Mouse (Mus musculus) midbrain, embryonic 11.5 days (tissue): ENCODE measurements around the gene Tacc2. TPM values are rescaled to one million over a fixed set of nuclear protein-coding genes. Genes with fewer than 3 reads are reported as not detected.

Experiments used
- ATAC-seq: fragments of 200-750 bp; cut with Nextera tagmentation; 2 replicates; pipeline ENCODE4 v1.8.0; 2017; ENCODE audit warnings: moderate TSS enrichment, moderate library complexity; ENCODE audit not compliant: low FRiP score
- DNase-seq: peaks from one replicate; pipeline ENCODE4 v3.0.0; 2015; ENCODE audit warnings: low spot score; ENCODE audit errors: missing footprints
- H3K27ac ChIP-seq: fragments of 300-500 bp; sonication (generic); 2 replicates; pipeline ENCODE4 v1.5.1; 2014; ENCODE audit warnings: low read depth, low read length
- H3K27me3 ChIP-seq: fragments of 300-500 bp; sonication (generic); 2 replicates; pipeline ENCODE4 v1.6.1; 2014; ENCODE audit warnings: mild to moderate bottlenecking, low read length, moderate library complexity, mixed read lengths; ENCODE audit not compliant: control insufficient read depth, insufficient read depth
- H3K36me3 ChIP-seq: fragments of 300-500 bp; sonication (generic); 2 replicates; pipeline ENCODE4 v1.6.1; 2014; ENCODE audit warnings: mild to moderate bottlenecking, low read length, moderate library complexity, mixed read lengths; ENCODE audit not compliant: control insufficient read depth, insufficient read depth
- H3K4me1 ChIP-seq: fragments of 300-500 bp; sonication (generic); 2 replicates; pipeline ENCODE4 v1.6.1; 2014; ENCODE audit warnings: low read length; ENCODE audit not compliant: control insufficient read depth, insufficient read depth
- H3K4me2 ChIP-seq: fragments of 300-500 bp; sonication (generic); 2 replicates; pipeline ENCODE4 v1.6.1; 2014; ENCODE audit warnings: mild to moderate bottlenecking, moderate library complexity
- H3K4me3 ChIP-seq: fragments of 300-500 bp; sonication (generic); 2 replicates; pipeline ENCODE4 v1.5.1; 2014; ENCODE audit warnings: low read depth, low read length
- H3K9ac ChIP-seq: fragments of 300-500 bp; sonication (generic); 2 replicates; pipeline ENCODE4 v1.6.1; 2014; ENCODE audit warnings: low read length
- H3K9me3 ChIP-seq: fragments of 300-500 bp; sonication (generic); 2 replicates; pipeline ENCODE4 v1.6.1; 2016; ENCODE audit warnings: low read length; ENCODE audit not compliant: control insufficient read depth
- WGBS: fragments of 180-500 bp; shearing (Covaris S2); extraction: QIAGEN DNeasy Blood & Tissue Kit; methylation state at CpG from one replicate; pipeline ENCODE4 v1.1.7; 2014; 5-methylcytosine and 5-hydroxymethylcytosine counted together
- polyA plus RNA-seq: library from polyadenylated mRNA; unstranded; fragments of >200 nt; fragmentation: Nextera tagmentation; extraction: Ambion mirVana; gene quantifications from 2 replicates; pipeline ENCODE4 v1.2.1, GENCODE M21; 2014

Gene Tacc2
- polyA plus RNA-seq, 1 experiment from 2014 or later, result 47.3 TPM

- DNase-seq (peak; percentile 59), ATAC-seq (no peak)
- Histone ChIP-seq H3K27ac (no peak overlapping the region), H3K4me2 (no peak overlapping the region), H3K4me1 (no peaks in the 10 kb centered on the region), H3K36me3 (no peaks in the 10 kb centered on the region), H3K27me3 (no peaks in the 10 kb centered on the region), H3K9me3 (no peaks in the 10 kb centered on the region), H3K4me3 (no peak overlapping the region), H3K9ac (no peak overlapping the region)
- WGBS, result 71% methylated on average over 4 of the region's 4 CpGs
Observed at GRCm38 (mm10) chr7:130563880-130564279, 13.4 kb upstream of the Tacc2 start.

- WGBS, result 76% methylated on average over 3 of the region's 3 CpGs
- no peak for ATAC-seq
Observed at GRCm38 (mm10) chr7:130564596-130564995, 12.6 kb upstream of the Tacc2 start.

DNA sequence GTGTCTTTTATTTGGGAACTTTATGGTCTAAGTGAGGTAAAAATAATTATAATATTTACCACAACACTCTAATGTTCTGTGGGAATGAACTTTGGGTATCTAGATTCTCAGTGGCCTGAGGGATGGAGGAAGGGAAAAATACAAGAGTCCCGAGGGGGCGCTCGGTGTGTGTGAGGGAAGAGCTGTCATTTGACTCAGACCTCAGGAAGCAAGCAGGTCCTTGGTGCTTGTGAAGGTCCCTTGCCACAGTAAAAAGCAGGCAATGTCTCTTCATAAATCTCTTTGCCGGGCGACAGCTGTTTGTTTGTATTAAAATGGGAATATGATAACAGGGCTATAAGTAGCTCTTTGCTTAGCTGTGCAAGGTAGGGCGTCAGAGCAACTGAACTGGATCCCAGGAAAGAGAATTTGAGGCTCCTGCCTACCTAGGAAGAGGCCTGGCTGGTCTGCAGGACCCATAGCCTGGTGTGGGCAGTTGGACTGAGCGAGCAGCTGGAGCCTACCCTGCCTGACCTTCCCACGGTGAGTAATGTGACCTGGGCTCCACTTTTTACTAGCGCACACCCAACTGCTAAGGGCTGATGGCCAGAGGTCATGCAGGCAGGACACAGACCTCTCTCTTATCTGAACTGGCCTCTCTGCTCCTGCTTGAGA lies 8.3 kb upstream of the Tacc2 start:
- no peaks in the 10 kb centered on the region for H3K36me3 ChIP-seq
- no peaks in the 10 kb centered on the region for H3K9me3 ChIP-seq
- H3K27ac ChIP-seq, result no peak overlapping the region
- DNase-seq (peak; percentile 72), ATAC-seq (no peak)
- no peak overlapping the region for H3K4me2 ChIP-seq
- H3K27me3 ChIP-seq, result no peaks in the 10 kb centered on the region
- 83% methylated on average over 9 of the region's 9 CpGs for WGBS
- no peaks in the 10 kb centered on the region for H3K4me1 ChIP-seq
- no peak overlapping the region for H3K4me3 ChIP-seq
- H3K9ac ChIP-seq, result no peak overlapping the region

More at GRCm38 (mm10) chr7:130564596-130564995, 12.6 kb upstream of the Tacc2 start:
- Histone ChIP-seq H3K9ac (no peak overlapping the region), H3K27me3 (no peaks in the 10 kb centered on the region), H3K9me3 (no peaks in the 10 kb centered on the region), H3K4me1 (no peaks in the 10 kb centered on the region), H3K36me3 (no peaks in the 10 kb centered on the region), H3K4me2 (no peak overlapping the region), H3K4me3 (no peak overlapping the region), H3K27ac (no peak overlapping the region)
- DNase-seq, result peak; percentile 68

DNA sequence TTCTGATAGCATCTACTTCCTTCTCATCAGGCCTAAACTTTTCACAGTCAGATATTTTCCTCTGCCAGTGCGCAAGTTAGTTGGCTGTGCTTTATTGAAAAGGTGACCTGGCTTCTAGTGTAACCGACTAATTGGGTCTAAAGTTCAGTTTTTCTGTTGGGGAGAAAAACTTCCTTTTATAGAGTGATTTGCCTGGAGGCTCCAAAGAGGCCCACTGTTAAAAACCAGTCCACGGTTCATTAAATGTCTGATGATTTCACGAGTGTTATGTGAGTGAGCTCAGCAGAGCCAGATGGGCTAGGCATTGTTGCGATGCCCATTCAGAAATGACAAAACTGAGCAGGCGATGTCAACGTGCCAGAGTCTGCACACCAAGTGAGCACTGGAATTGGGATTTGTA lies 6.8 kb upstream of the Tacc2 start:
- Histone ChIP-seq H3K9me3 (no peaks in the 10 kb centered on the region), H3K4me1 (no peaks in the 10 kb centered on the region), H3K27me3 (no peaks in the 10 kb centered on the region), H3K4me2 (no peak overlapping the region), H3K36me3 (no peaks in the 10 kb centered on the region), H3K4me3 (no peak overlapping the region), H3K9ac (no peak overlapping the region), H3K27ac (no peak overlapping the region)
- no peak for ATAC-seq
- DNase-seq, result peak; percentile 83
- WGBS, result 76% methylated on average over 7 of the region's 7 CpGs

- 95% methylated on average over 8 of the region's 11 CpGs for WGBS
- no peak for ATAC-seq
- no peaks in the 10 kb centered on the region for H3K4me1 ChIP-seq
Observed at GRCm38 (mm10) chr7:130572821-130573220, 4.4 kb upstream of the Tacc2 start, which contains the start of gene Nsmce4a. Gene Nsmce4a (minus strand): TSS chr7:130573118.

DNA sequence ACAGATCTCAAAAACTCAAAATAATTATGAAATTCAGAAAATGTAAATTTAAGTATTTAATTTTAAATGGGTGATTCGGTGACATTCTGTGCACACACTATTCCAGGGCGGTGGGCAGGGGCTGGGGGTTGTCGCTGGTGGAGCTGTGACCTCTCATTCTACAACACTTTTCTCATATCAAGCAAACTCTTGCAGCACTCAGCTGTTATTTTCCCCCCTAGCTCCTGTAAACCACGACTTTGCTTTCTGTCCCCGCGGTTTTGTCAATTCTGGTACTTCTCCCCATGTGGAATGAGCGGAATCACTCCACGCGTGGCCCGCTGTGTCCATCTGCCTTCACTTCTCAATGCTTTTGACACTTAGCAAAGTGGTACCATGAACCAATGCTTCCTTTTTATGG lies 3.5 kb upstream of the Tacc2 start:
- Histone ChIP-seq H3K27ac (no peak overlapping the region), H3K9ac (no peak overlapping the region)
- peak; percentile 59 for DNase-seq

More at GRCm38 (mm10) chr7:130572821-130573220, 4.4 kb upstream of the Tacc2 start, which contains the start of gene Nsmce4a:
- H3K27ac ChIP-seq, result no peak within 1 kb of the TSS
- DNase-seq, result peak; percentile 64
- H3K36me3 ChIP-seq, result no peaks in the 10 kb centered on the region
- H3K27me3 ChIP-seq, result no peaks in the 10 kb centered on the region
- H3K4me2 ChIP-seq, result no peak within 1 kb of the TSS
- H3K9ac ChIP-seq, result no peak within 1 kb of the TSS
- no peaks in the 10 kb centered on the region for H3K9me3 ChIP-seq
- no peak within 1 kb of the TSS for H3K4me3 ChIP-seq

DNA sequence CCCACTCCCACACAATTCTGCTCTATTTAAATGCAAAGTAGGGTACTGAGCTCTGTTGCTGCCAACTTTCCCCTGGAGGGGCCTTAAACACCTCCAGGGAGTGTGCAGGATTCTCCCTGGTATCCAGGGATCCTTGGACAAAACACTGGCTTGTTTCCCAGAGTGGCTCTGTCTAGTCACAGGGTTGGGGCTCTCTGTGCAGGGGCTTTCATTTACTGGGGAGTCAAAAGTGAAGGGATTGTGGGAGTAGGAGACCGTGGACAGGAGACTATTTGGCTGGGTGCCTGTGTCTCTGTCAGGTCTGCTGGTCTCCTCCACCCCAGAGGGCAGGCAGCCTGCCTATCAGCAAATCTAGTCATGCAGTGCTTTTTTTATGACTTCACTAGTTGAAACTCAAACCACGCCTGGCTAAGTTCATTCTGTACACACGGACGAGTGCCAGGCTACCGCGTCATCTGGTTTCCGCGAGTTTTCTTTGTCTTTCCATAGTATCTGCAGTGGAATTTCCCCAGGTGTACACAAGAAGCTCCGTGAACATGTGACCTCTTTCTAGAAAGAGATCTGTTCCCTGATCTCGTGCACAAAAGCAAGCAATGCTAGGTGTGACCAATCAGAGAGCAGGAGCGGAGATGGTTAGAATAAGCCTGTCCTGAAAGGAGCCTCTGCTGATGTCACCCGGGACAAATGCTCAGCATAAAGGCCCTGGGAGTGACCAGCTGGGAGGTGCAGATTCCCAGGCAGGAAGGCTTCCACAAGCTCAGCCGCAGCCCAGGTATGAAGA lies 2.8 kb upstream of the Tacc2 start:
- no peak overlapping the region for H3K9ac ChIP-seq
- H3K4me2 ChIP-seq, result no peak overlapping the region
- no peak overlapping the region for H3K4me3 ChIP-seq
- no peaks in the 10 kb centered on the region for H3K4me1 ChIP-seq
- H3K9me3 ChIP-seq, result no peaks in the 10 kb centered on the region
- no peaks in the 10 kb centered on the region for H3K27me3 ChIP-seq
- no peak overlapping the region for H3K27ac ChIP-seq
- DNase-seq, result peak; percentile 75
- no peaks in the 10 kb centered on the region for H3K36me3 ChIP-seq
- no peak for ATAC-seq
- 65% methylated on average over 13 of the region's 13 CpGs for WGBS

More for the DNA sequence above, 3.5 kb upstream of the Tacc2 start:
- Histone ChIP-seq H3K36me3 (no peaks in the 10 kb centered on the region), H3K4me3 (no peak overlapping the region), H3K4me2 (no peak overlapping the region), H3K27me3 (no peaks in the 10 kb centered on the region), H3K4me1 (no peaks in the 10 kb centered on the region), H3K9me3 (no peaks in the 10 kb centered on the region)
- no peak for ATAC-seq
- 94% methylated on average over 10 of the region's 10 CpGs for WGBS

DNA sequence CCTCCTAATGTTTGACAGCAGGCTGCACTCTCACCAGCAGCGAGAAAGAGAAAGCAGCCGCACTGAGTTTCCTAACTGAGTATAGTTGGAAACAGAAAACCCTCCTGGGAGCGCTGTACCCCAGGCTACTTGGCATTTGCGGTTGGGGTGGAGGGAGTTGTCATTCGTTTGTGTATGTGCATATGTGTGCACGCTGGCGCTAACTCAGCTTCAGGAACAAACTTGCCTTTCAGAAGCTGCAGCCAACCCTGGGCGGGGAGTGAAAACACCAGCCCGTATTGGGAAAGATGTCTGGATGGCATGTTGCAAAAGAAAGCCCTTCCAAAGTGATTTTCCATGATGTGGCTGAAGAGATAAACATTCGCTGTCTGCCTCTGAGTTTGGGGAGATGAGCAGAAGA lies 257 bp upstream of the Tacc2 start:
- no peaks in the 10 kb centered on the region for H3K4me1 ChIP-seq
- no peaks in the 10 kb centered on the region for H3K9me3 ChIP-seq
- H3K27ac ChIP-seq, result no peak overlapping the region
- no peaks in the 10 kb centered on the region for H3K27me3 ChIP-seq
- no peaks in the 10 kb centered on the region for H3K36me3 ChIP-seq
- DNase-seq (peak; percentile 79), ATAC-seq (no peak)
- no peak overlapping the region for H3K9ac ChIP-seq
- H3K4me3 ChIP-seq, result no peak overlapping the region
- WGBS, result 42% methylated on average over 10 of the region's 10 CpGs
- no peak overlapping the region for H3K4me2 ChIP-seq

DNA sequence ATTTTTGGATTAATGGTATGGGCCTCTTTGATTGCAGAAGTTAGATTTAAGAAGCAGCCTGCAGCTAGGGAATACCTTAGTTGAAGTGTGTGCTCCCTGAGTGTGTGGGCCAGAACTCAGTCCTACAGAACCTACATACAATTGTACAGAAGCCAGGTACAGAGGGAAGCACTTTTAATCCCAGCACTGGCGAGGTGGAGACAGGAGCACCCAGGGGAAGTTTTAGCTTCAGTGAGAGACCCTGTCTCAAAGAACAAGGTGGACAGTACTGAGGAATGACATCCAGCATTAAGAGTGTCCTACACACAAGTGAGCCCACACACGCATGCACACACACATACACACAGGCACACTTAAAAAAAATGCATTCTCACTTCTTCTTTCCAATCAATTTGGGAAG lies 828 bp downstream of the Tacc2 start:
- peak; percentile 81 for DNase-seq
- H3K4me3 ChIP-seq, result no peak overlapping the region
- H3K9me3 ChIP-seq, result no peaks in the 10 kb centered on the region
- no peak for ATAC-seq
- H3K27ac ChIP-seq, result no peak overlapping the region
- H3K27me3 ChIP-seq, result no peaks in the 10 kb centered on the region
- no peak overlapping the region for H3K4me2 ChIP-seq
- H3K9ac ChIP-seq, result no peak overlapping the region
- no peaks in the 10 kb centered on the region for H3K4me1 ChIP-seq
- no peaks in the 10 kb centered on the region for H3K36me3 ChIP-seq
- WGBS, result 91% methylated on average over 2 of the region's 2 CpGs
